9 mouse cellular contexts compared by ENCODE assay signal in the genomic region with DNA sequence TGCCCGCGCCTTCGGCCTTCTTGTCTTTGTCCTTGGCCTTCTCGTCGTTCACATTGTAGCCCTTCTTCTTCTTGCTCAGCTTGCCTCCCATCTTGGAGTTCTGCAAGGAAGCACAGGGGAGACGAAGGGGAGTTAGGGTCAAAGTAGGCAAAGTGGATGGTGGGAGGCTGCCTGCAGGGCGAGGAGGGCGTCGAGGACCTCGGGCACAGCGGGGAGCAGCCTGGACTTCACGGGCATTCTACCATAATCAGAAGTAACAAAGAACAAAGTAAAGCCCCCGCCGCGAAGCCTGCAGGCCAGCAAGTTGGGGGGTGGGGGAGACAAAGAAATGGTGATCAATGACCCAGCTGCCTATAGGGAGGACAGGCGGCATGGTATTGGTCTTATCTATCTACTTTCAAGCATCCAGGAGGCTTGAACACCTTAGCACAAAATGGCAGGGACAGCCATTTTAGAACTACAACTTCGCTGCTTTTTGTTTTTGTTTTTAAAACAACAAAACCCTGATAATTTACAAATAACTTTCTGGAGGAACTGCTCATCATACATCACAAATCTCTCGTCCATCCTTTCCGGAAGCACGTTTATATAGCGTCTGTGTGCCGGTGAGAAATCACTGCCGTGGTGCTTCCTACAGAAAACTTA. TPM values are rescaled to one million over a fixed set of nuclear protein-coding genes. Genes with fewer than 3 reads are reported as not detected.
DNase-seq lines count a peak whose midpoint lies in the region; ATAC-seq and TF ChIP-seq lines count a peak whose summit lies in the region.
"Had no signal": no experiment of that assay in that cellular context is flagged by ENCODE, and none has a peak within 500 bp of the region (broad histone marks: within the 10 kb centered on the region; RNA-seq: fewer than 3 reads in every experiment).

No protein-coding gene starts in this region.

- no peak for TF ChIP-seq CTCF in bone marrow, adult 2 months (IDR thresholded peaks at IDR 0.05; ENCODE audit: control insufficient read depth, insufficient read depth, low read length)

- 0 out of 2 replicates have a peak, but pooled peaks cover 6% of the 10 kb centered on the region for H3K4me1 ChIP-seq in heart, embryonic 15.5 days (replicated peaks)
- H3K4me1 ChIP-seq in bone marrow, adult 2 months (ENCODE audit: control insufficient read depth, insufficient read depth, low read length), result no peaks in the 10 kb centered on the region; the same call in 1 of the 2 replicates
- H3K4me1 ChIP-seq in hindbrain, embryonic 14.5 days (replicated peaks; ENCODE audit: control insufficient read depth, insufficient read depth, low read length), result peaks cover 61% of the 10 kb centered on the region
- H3K4me1 ChIP-seq in midbrain, embryonic 14.5 days (ENCODE audit: control insufficient read depth, insufficient read depth, low read length), result peaks cover 54% of the 10 kb centered on the region

- H3K4me2 ChIP-seq in heart, embryonic 15.5 days, result peak overlapping the region; percentile 84
- H3K4me2 ChIP-seq in hindbrain, embryonic 14.5 days (replicated peaks), result peak overlapping the region; percentile 50
- peak overlapping the region; percentile 52 for H3K4me2 ChIP-seq in midbrain, embryonic 14.5 days (ENCODE audit: low read length)

- peak overlapping the region; percentile 60 for H3K9ac ChIP-seq in heart, embryonic 15.5 days
- peak overlapping the region; percentile 60 for H3K9ac ChIP-seq in hindbrain, embryonic 14.5 days
- peak overlapping the region; percentile 58 for H3K9ac ChIP-seq in midbrain, embryonic 14.5 days (replicated peaks; ENCODE audit: low read length)

- WGBS in heart, embryonic 15.5 days, result 46% methylated on average over 23 of the region's 23 CpGs
- 84% methylated on average over 23 of the region's 23 CpGs for WGBS in bone marrow, adult 2 months
- WGBS in hindbrain, embryonic 14.5 days, result 9% methylated on average over 23 of the region's 23 CpGs
- WGBS in midbrain, embryonic 14.5 days, result 8% methylated on average over 23 of the region's 23 CpGs

- H3K9me3 ChIP-seq in heart, embryonic 15.5 days (replicated peaks), result no peaks in the 10 kb centered on the region
- no peaks in the 10 kb centered on the region for H3K9me3 ChIP-seq in hindbrain, embryonic 14.5 days (ENCODE audit: control insufficient read depth, low read length)
- H3K9me3 ChIP-seq in midbrain, embryonic 14.5 days (ENCODE audit: control insufficient read depth, low read length), result no peaks in the 10 kb centered on the region

- H3K4me3 ChIP-seq in heart, embryonic 15.5 days, result peak overlapping the region; percentile 50
- peak overlapping the region; percentile 9 for H3K4me3 ChIP-seq in bone marrow, adult 2 months (replicated peaks; ENCODE audit: control insufficient read depth, low read depth, low read length)
- peak overlapping the region; percentile 19 for H3K4me3 ChIP-seq in hindbrain, embryonic 14.5 days (replicated peaks; ENCODE audit: low read length)
- H3K4me3 ChIP-seq in midbrain, embryonic 14.5 days (replicated peaks; ENCODE audit: low read depth, low read length), result peak overlapping the region; percentile 15; the same call in 1 of the 2 replicates
- H3K4me3 ChIP-seq: erythroblast, embryonic 14.5 days had no signal

- TF ChIP-seq POLR2A in bone marrow, adult 2 months (IDR thresholded peaks at IDR 0.05; ENCODE audit: borderline replicate concordance, control insufficient read depth, low read depth, low read length), result no peak

- H3K36me3 ChIP-seq in heart, embryonic 15.5 days, result no peaks in the 10 kb centered on the region
- peaks cover 22% of the 10 kb centered on the region for H3K36me3 ChIP-seq in hindbrain, embryonic 14.5 days (replicated peaks; ENCODE audit: control insufficient read depth, insufficient read depth)
- H3K36me3 ChIP-seq in midbrain, embryonic 14.5 days (ENCODE audit: control insufficient read depth, insufficient read depth, low read length), result peaks cover 20% of the 10 kb centered on the region

- 0 out of 2 replicates have a peak, but pooled peaks cover 4% of the 10 kb centered on the region for H3K27me3 ChIP-seq in heart, embryonic 15.5 days
- H3K27me3 ChIP-seq in hindbrain, embryonic 14.5 days (ENCODE audit: control insufficient read depth, insufficient read depth, low read length), result no peaks in the 10 kb centered on the region
- H3K27me3 ChIP-seq in midbrain, embryonic 14.5 days (ENCODE audit: control insufficient read depth, insufficient read depth, low read length), result no peaks in the 10 kb centered on the region

- DNase-seq in heart, postnatal 4 days, result no peak
- no peak for DNase-seq in hindbrain, embryonic 14.5 days (ENCODE audit: low spot score)
- DNase-seq in midbrain, embryonic 14.5 days, result peak; percentile 64
- DNase-seq in cerebellum, adult 9-11 months, result no peak
- no peak for DNase-seq in spleen, adult 12 weeks (ENCODE audit: low spot score)

- H3K27ac ChIP-seq in heart, embryonic 15.5 days, result no peak overlapping the region
- H3K27ac ChIP-seq in bone marrow, adult 2 months (ENCODE audit: control insufficient read depth, insufficient read depth, low read depth, low read length, poor library complexity), result peak overlapping the region; percentile 9; the same call in 1 of the 2 replicates
- H3K27ac ChIP-seq in hindbrain, embryonic 14.5 days, result peak overlapping the region; percentile 76
- peak overlapping the region; percentile 81 for H3K27ac ChIP-seq in midbrain, embryonic 14.5 days (replicated peaks; ENCODE audit: low read depth, low read length)

- ATAC-seq in heart, embryonic 15.5 days (replicated peaks; ENCODE audit: insufficient number of reproducible peaks, insufficient read depth, low FRiP score, low read depth), result no peak
- ATAC-seq in hindbrain, embryonic 14.5 days (ENCODE audit: low FRiP score), result no peak
- no peak for ATAC-seq in midbrain, embryonic 14.5 days (ENCODE audit: low FRiP score, low TSS enrichment)
- no peak for ATAC-seq in granulocyte monocyte progenitor cell, adult 5-6 weeks (replicated peaks; ENCODE audit: poor library complexity, severe bottlenecking)

RNA-seq across cellular contexts. Expression of a gene that starts 48.6 kb away (rescaled TPM):
- polyA plus RNA-seq in heart, embryonic 15.5 days (2015; fragmentation: Nextera tagmentation; extraction: Ambion mirVana), result 7.8 and 13.3 TPM in 2 replicates
- total RNA-seq in heart, postnatal 4 days (2021), result 10 to 100 TPM; 13.7 to 15.5 TPM
- polyA plus RNA-seq in bone marrow, adult 2 months (2011; ENCODE audit: insufficient read depth, insufficient read length, low replicate concordance, missing spikeins), result 4.5 and 6.5 TPM in 2 replicates
- polyA plus RNA-seq in hindbrain, embryonic 14.5 days (2014; fragmentation: Nextera tagmentation; extraction: Ambion mirVana), result 262 and 283 TPM in 2 replicates
- polyA plus RNA-seq in midbrain, embryonic 14.5 days (2014; fragmentation: Nextera tagmentation; extraction: Ambion mirVana), result 227 and 382 TPM in 2 replicates
- total RNA-seq in granulocyte monocyte progenitor cell, adult 5-6 weeks (2014; fragmentation: Nextera tagmentation), result 0.39 and 2.7 TPM in 2 replicates
- total RNA-seq in granulocyte monocyte progenitor cell, adult 5-6 weeks (2017), result 2.7 and 5.2 TPM in 2 replicates

Comparison
In these comparisons a context has a peak if more than half of its experiments do, and no peak if none do; other contexts are left out.
1. RNA of a gene that starts 48.6 kb away (polyA plus RNA-seq): 262 to 283 TPM in hindbrain, embryonic 14.5 days and 227 to 382 TPM in midbrain, embryonic 14.5 days; 7.8 to 13.3 TPM in heart, embryonic 15.5 days and 4.5 to 6.5 TPM in bone marrow, adult 2 months; every median in the first group is over 10 times any median in the second.
2. Peak in every context shown above with its lines, with median percentiles within 50 percentile points of each other: H3K4me2 ChIP-seq, H3K4me3 ChIP-seq and H3K9ac ChIP-seq.